ENCODE assay signal across 11 mouse cellular contexts in the genomic region with DNA sequence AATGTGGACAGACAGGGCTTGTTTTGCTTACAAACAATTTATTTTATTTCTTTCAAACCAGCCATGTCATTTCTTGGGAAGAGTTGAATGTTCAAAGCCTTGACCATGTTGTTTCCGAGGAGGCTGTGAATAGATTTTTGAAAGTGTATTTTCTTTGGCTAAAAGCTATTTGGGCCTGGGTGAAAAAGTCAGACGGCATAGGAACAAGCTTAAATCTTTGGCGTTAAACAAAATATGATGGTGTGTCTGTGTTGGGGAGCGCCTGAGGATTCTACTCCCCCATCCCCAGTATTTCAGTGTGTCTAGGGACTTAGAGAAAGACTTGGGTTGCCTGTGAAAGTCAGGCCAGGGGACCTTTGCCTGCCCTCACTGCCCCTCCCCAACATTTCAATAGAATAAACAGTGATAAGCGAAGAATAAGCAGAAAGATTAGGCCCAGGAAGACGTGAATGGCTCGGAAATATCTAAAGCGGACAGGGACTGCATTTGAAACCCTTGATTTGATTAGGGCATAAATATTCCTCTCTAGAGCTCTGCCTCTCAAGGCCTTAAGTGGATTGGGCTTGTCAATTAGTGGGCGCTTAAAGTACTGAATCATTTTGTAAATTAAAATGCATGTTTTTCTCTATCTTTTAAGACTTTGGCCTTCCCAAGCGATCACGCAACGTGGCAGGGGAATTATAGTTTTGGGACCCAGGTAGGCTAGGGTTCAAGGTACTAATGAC. TPM values are rescaled to one million over a fixed set of nuclear protein-coding genes. Genes with fewer than 3 reads are reported as not detected.
DNase-seq lines count a peak whose midpoint lies in the region; ATAC-seq and TF ChIP-seq lines count a peak whose summit lies in the region.
"Had no signal": no experiment of that assay in that cellular context is flagged by ENCODE, and none has a peak within 500 bp of the region (broad histone marks: within the 10 kb centered on the region; RNA-seq: fewer than 3 reads in every experiment).

No protein-coding gene starts in this region.

- ATAC-seq in heart, embryonic 11.5 days (replicated peaks; ENCODE audit: insufficient number of reproducible peaks, low FRiP score, low TSS enrichment), result no peak
- ATAC-seq in lung, embryonic 14.5 days (ENCODE audit: insufficient read depth), result no peak
- ATAC-seq in intestine, postnatal 0 days, result no peak
- no peak for ATAC-seq in neural tube, embryonic 15.5 days (ENCODE audit: low FRiP score)
- ATAC-seq: activated CD4-positive, CD25-positive, alpha-beta regulatory T cell, adult 4 months had no signal

- H3K9me3 ChIP-seq in heart, embryonic 11.5 days (replicated peaks; ENCODE audit: control insufficient read depth, low read length), result no peaks in the 10 kb centered on the region
- H3K9me3 ChIP-seq in lung, embryonic 14.5 days (ENCODE audit: low read depth, low read length), result no peaks in the 10 kb centered on the region
- H3K9me3 ChIP-seq in intestine, postnatal 0 days (ENCODE audit: control insufficient read depth), result no peaks in the 10 kb centered on the region
- H3K9me3 ChIP-seq in neural tube, embryonic 15.5 days (replicated peaks), result no peaks in the 10 kb centered on the region

- no peaks in the 10 kb centered on the region for H3K36me3 ChIP-seq in heart, embryonic 11.5 days (ENCODE audit: control insufficient read depth, insufficient read depth, low read length)
- H3K36me3 ChIP-seq in lung, embryonic 14.5 days (ENCODE audit: insufficient read depth), result peaks cover 50% of the 10 kb centered on the region
- peaks cover 12% of the 10 kb centered on the region for H3K36me3 ChIP-seq in intestine, postnatal 0 days (ENCODE audit: control insufficient read depth, insufficient read depth)
- no peaks in the 10 kb centered on the region for H3K36me3 ChIP-seq in neural tube, embryonic 15.5 days

- DNase-seq in heart, adult 11 months, result no peak
- no peak for DNase-seq in lung, embryonic 14.5 days
- no peak for DNase-seq in lung, adult 18-20 months
- no peak for DNase-seq in thymus, postnatal 4 days
- no peak for DNase-seq in spleen, postnatal 10 days (ENCODE audit: low spot score in 2 of 2)
- DNase-seq: cerebellum, postnatal 36 days; gastrocnemius, postnatal 25 days had no signal

- H3K4me3 ChIP-seq in heart, embryonic 11.5 days (ENCODE audit: low read depth, low read length), result peak overlapping the region; percentile 62
- H3K4me3 ChIP-seq in lung, embryonic 14.5 days (ENCODE audit: low read depth, low read length), result peak overlapping the region; percentile 74
- H3K4me3 ChIP-seq in intestine, postnatal 0 days (ENCODE audit: low read depth, low read length), result peak overlapping the region; percentile 72
- H3K4me3 ChIP-seq in neural tube, embryonic 15.5 days (replicated peaks), result no peak overlapping the region

- peak overlapping the region; percentile 82 for H3K4me2 ChIP-seq in heart, embryonic 11.5 days
- peak overlapping the region; percentile 65 for H3K4me2 ChIP-seq in lung, embryonic 14.5 days
- H3K4me2 ChIP-seq in intestine, postnatal 0 days (replicated peaks; ENCODE audit: low read depth), result peak overlapping the region; percentile 84
- H3K4me2 ChIP-seq in neural tube, embryonic 15.5 days, result peak overlapping the region; percentile 23

- peak overlapping the region; percentile 7; the same call in 1 of the 2 replicates for H3K27ac ChIP-seq in heart, embryonic 11.5 days (ENCODE audit: low read depth, low read length)
- H3K27ac ChIP-seq in lung, embryonic 14.5 days (ENCODE audit: low read depth), result peak overlapping the region; percentile 99
- peak overlapping the region; percentile 36; the same call in 1 of the 2 replicates for H3K27ac ChIP-seq in intestine, postnatal 0 days (ENCODE audit: low read depth, low read length)
- H3K27ac ChIP-seq in neural tube, embryonic 15.5 days (replicated peaks), result no peak overlapping the region

- 27% methylated on average over 12 of the region's 12 CpGs for WGBS in heart, embryonic 11.5 days (ENCODE audit: insufficient replicate concordance)
- 16% methylated on average over 12 of the region's 12 CpGs for whole genome bisulfite sequencing in lung, embryonic 14.5 days
- WGBS in intestine, postnatal 0 days, result 27% methylated on average over 12 of the region's 12 CpGs
- WGBS in neural tube, embryonic 15.5 days, result 7% methylated on average over 12 of the region's 12 CpGs

- H3K9ac ChIP-seq in heart, embryonic 11.5 days (ENCODE audit: low read depth, low read length), result peak overlapping the region; percentile 58
- H3K9ac ChIP-seq in lung, embryonic 14.5 days, result peak overlapping the region; percentile 99
- H3K9ac ChIP-seq in intestine, postnatal 0 days (ENCODE audit: low read depth, low read length), result peak overlapping the region; percentile 93
- H3K9ac ChIP-seq in neural tube, embryonic 15.5 days (replicated peaks), result no peak overlapping the region

- TF ChIP-seq CTCF in lung, embryonic 14.5 days (IDR thresholded peaks at IDR 0.05; ENCODE audit: low read depth), result no peak
- TF ChIP-seq CTCF in intestine, postnatal 0 days (IDR thresholded peaks at IDR 0.05; ENCODE audit: low read depth), result no peak

- peaks cover 50% of the 10 kb centered on the region for H3K27me3 ChIP-seq in heart, embryonic 11.5 days (ENCODE audit: control insufficient read depth, insufficient read depth, low read length)
- peaks cover 23% of the 10 kb centered on the region for H3K27me3 ChIP-seq in lung, embryonic 14.5 days (ENCODE audit: insufficient read depth, low read length)
- H3K27me3 ChIP-seq in intestine, postnatal 0 days (replicated peaks; ENCODE audit: control insufficient read depth, insufficient read depth, low read length), result no peaks in the 10 kb centered on the region
- peaks cover 94% of the 10 kb centered on the region for H3K27me3 ChIP-seq in neural tube, embryonic 15.5 days (replicated peaks)

- H3K4me1 ChIP-seq in heart, embryonic 11.5 days (ENCODE audit: control insufficient read depth, insufficient read depth, low read length), result peaks cover 11% of the 10 kb centered on the region
- H3K4me1 ChIP-seq in lung, embryonic 14.5 days (ENCODE audit: insufficient read depth), result no peaks in the 10 kb centered on the region
- H3K4me1 ChIP-seq in intestine, postnatal 0 days (replicated peaks; ENCODE audit: control insufficient read depth, insufficient read depth, low read length), result peaks cover under 1% of the 10 kb centered on the region; the same call in 1 of the 2 replicates
- H3K4me1 ChIP-seq in neural tube, embryonic 15.5 days, result peaks cover 12% of the 10 kb centered on the region

RNA-seq across cellular contexts. Expression of gene Tbx3, which starts 4.3 kb away (rescaled TPM):
- polyA plus RNA-seq in heart, embryonic 11.5 days (2014; fragmentation: Nextera tagmentation; extraction: Ambion mirVana), result 12.8 and 14.5 TPM in 2 replicates
- polyA plus RNA-seq in lung, embryonic 14.5 days (2014; fragmentation: Nextera tagmentation; extraction: Ambion mirVana), result 82.1 and 84.8 TPM in 2 replicates
- polyA plus RNA-seq in intestine, postnatal 0 days (2015; fragmentation: Nextera tagmentation; extraction: Ambion mirVana), result 30.6 and 42.6 TPM in 2 replicates
- polyA plus RNA-seq in neural tube, embryonic 15.5 days (2015; fragmentation: Nextera tagmentation; extraction: Ambion mirVana), result 4.1 and 8.4 TPM in 2 replicates
- polyA plus RNA-seq: activated CD4-positive, CD25-positive, alpha-beta regulatory T cell, adult 4 months had no signal

Comparison
In these comparisons a context has a peak if more than half of its experiments do, and no peak if none do; other contexts are left out.
1. H3K4me2 ChIP-seq: peak in every context shown above with its lines; median percentile 84 in intestine, postnatal 0 days; 82 in heart, embryonic 11.5 days; 65 in lung, embryonic 14.5 days; 23 in neural tube, embryonic 15.5 days.